Mouse (Mus musculus) adrenal gland, adult 2 months (tissue): ENCODE results near the gene Rhno1. TPM values are rescaled to one million over a fixed set of nuclear protein-coding genes. Genes with fewer than 3 reads are reported as not detected.
A peak's percentile ranks its signal among the peaks of the same experiment; 100 is the strongest.
"Not testable (repeated sequence)": the region's sequence is repeated elsewhere in the genome, so short reads cannot be mapped to it uniquely, and the experiment has no call there.

Experiments
- DNase-seq: peaks from one replicate; pipeline ENCODE4 v3.0.0; 2021
- long read RNA-seq: library from polyadenylated mRNA; stranded (forward); transcript quantifications from one replicate; pipeline ENCODE4 v2.0.0, GENCODE M21; 2021
- polyA plus RNA-seq: library from polyadenylated mRNA; depleted of rRNA; stranded (reverse); fragments of >200 nt; gene quantifications from 2 replicates; pipeline ENCODE4 v1.2.3, GENCODE M21; 2012; rRNA removed
- total RNA-seq, 2 experiments: library from RNA; stranded (reverse); gene quantifications; 2 replicates each; pipeline ENCODE4 v1.2.3; 2021

Rhno1 gene
- total RNA-seq (10 to 100 TPM; 15.9 to 18.0 TPM), polyA plus RNA-seq (11.2 TPM in 2 replicates)
- long read RNA-seq, partial matches to known transcripts, result 0 of 5 reads
- long read RNA-seq, other reads (novel, unspliced or antisense), result 0 of 5 reads

- DNase-seq, result peak; percentile 91
These were observed at the start of gene Rhno1, which contains the start of gene Foxm1 for GRCm38 (mm10) chr6:128362381-128363006. Gene Rhno1 (minus strand): TSS chr6:128362911. Gene Foxm1 (plus strand): TSS chr6:128362967.

GRCm38 (mm10) chr6:128411115-128411514 is 48.4 kb upstream of the Rhno1 start:
- peak; percentile 75 for DNase-seq

GRCm38 (mm10) chr6:128410305-128410704 is 47.6 kb upstream of the Rhno1 start:
- DNase-seq, result no peak

- no peak for DNase-seq
These were observed 45.9 kb upstream of the Rhno1 start for GRCm38 (mm10) chr6:128408544-128409125.

- DNase-seq, result no peak
These were observed 42.0 kb upstream of the Rhno1 start for GRCm38 (mm10) chr6:128404708-128405107.

- DNase-seq, result peak; percentile 49
These were observed 36.9 kb upstream of the Rhno1 start for GRCm38 (mm10) chr6:128399421-128400185.

- no peak for DNase-seq
These were observed 36.3 kb upstream of the Rhno1 start, which contains the start of gene Nrip2 for GRCm38 (mm10) chr6:128398996-128399395. Gene Nrip2 (plus strand): TSS chr6:128399296.

- DNase-seq, result peak; percentile 87
These were observed 35.0 kb upstream of the Rhno1 start for GRCm38 (mm10) chr6:128397574-128398261.

- no peak for DNase-seq
These were observed 28.0 kb upstream of the Rhno1 start for GRCm38 (mm10) chr6:128390683-128391082.

GRCm38 (mm10) chr6:128389185-128389584 is 26.5 kb upstream of the Rhno1 start:
- DNase-seq, result no peak

- DNase-seq, result no peak
These were observed 22.3 kb upstream of the Rhno1 start for GRCm38 (mm10) chr6:128385026-128385425.

- DNase-seq, result no peak
These were observed 21.0 kb upstream of the Rhno1 start for GRCm38 (mm10) chr6:128383752-128384151.

- no peak for DNase-seq
These were observed 18.5 kb upstream of the Rhno1 start for GRCm38 (mm10) chr6:128381254-128381653.

GRCm38 (mm10) chr6:128380594-128381167 is 18.0 kb upstream of the Rhno1 start:
- not testable (repeated sequence) for DNase-seq

GRCm38 (mm10) chr6:128379636-128380035 is 16.9 kb upstream of the Rhno1 start:
- no peak for DNase-seq

- DNase-seq, result no peak
These were observed 13.8 kb upstream of the Rhno1 start for GRCm38 (mm10) chr6:128376371-128377085.

GRCm38 (mm10) chr6:128375192-128375591 is 12.5 kb upstream of the Rhno1 start, which contains the start of the genes Tex52 and Gm44596:
Gene Tex52 (plus strand): TSS chr6:128375456.
Gene Gm44596 (plus strand): TSS chr6:128375503.
- no peak for DNase-seq

- DNase-seq, result no peak
These were observed 7.3 kb upstream of the Rhno1 start for GRCm38 (mm10) chr6:128370040-128370439.

GRCm38 (mm10) chr6:128366466-128366865 is 3.8 kb upstream of the Rhno1 start:
- no peak for DNase-seq

- DNase-seq, result no peak
These were observed 2.0 kb upstream of the Rhno1 start for GRCm38 (mm10) chr6:128364721-128365120.
